Mouse (Mus musculus): ENCODE results near the gene Gm6525.

GRCm38 (mm10) chr3:84172406-84172805 is 1.5 kb upstream of the Gm6525 start:
- TF ChIP-seq POLR2A (IDR thresholded peaks at IDR 0.05; ENCODE audit: borderline replicate concordance, low read depth, low read length) (no peak), CTCF (IDR thresholded peaks at IDR 0.05; ENCODE audit: low read depth, low read length) (no peak)
